Mouse (Mus musculus) T-cell, adult 2 months (primary cell): ENCODE measurements around the gene Ap5z1.
A peak's percentile ranks its signal among the peaks of the same experiment; 100 is the strongest.

Source experiments
- DNase-seq: peaks from one replicate; pipeline ENCODE4 v3.0.0; 2022; ENCODE audit warnings: low spot score

Gene Ap5z1

DNA sequence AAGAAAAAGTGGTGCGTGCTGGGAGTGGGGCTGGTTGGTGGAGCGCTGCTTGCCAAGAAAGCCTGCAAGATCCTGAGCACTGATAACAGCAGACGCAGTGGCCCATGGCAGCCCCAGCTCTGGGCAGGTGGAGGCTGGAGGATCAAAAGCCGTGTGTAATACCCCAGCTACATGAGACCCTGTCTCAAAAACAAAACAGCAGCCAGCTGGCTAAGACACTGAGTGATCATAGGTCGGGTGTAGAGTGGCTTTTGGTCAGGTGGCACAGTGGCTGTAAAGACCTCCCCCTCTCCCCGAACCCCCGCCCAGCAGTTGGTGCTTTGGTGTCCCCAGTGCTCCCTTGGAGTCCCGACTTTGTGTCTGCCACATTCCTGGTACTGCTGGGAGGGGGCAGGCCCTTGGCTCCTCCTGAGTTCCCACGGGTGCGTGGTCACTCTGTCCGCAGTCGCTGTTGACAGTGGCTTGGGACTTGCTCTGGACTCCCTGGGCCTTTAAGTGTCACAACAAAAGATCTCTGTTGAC is 23.8 kb upstream of the Ap5z1 start:
- DNase-seq, result peak; percentile 67

DNA sequence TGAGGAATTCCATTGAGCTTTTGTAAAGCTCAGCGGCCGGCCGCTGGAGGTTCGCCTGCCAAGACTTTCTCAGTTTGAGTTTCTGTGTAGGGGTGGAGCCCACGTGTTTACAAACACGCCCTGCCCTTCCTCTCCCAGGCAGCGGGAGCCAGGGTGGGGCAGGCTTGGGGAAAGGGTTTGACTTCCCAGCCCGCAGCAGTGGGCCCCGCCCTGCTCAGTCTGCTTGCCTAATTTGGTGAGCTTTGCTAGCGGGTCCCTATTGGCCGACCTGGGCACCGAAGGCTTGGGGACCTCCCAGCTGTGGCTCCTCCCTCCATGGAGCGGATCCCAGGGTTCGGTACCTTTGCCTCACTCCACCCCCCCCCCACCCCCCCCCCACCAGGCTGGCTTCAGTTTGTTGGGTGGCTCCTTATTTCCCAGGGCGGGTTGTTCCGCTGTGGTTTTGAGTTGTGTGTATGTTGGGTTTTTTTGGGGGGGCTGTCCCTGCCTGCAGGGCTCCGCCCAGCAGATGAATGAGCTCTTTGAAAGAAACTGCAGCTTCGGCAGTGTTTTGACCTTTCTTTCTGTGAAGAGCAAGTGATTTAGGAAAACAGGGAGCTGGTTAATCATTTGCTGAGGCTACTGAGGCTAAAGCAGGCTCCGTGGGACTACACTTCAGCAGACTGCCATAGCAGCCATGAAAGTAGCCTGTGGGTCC is 23.1 kb upstream of the Ap5z1 start:
- DNase-seq, result peak; percentile 92

DNA sequence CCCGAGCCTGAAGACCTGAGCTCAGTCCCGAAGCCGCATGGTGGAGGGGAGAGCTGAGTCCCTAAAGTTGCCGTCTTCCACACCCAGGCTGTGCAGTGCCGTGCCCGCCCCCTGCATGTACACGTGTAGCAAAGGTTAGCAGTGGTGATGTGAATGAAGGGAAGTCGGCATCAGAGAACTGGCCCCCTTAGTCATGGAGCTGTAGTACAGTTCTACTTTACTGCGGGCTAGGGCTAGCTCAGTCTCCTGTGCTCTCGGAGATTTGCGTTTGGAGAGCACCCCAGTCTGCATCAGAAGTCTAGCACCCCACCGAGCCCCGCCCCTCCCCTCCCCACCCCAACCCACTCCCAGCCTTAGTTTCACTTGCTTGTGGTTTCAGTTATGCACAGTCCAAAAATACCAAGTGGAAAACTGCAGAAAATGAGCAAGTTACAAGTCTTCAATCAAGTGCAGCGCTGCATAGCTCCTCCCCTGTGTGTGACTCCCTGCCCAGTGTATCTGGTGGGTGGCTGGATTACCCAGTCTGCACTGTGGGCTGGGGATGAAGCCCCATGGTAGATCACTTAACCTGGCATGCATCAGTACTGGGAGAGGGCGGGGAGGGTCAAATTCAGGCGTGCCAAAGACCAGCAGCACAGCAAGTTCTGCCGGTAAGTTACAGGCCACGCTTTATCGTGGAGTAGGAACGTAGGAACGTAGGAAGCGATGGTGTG is 22.3 kb upstream of the Ap5z1 start:
- DNase-seq, result peak; percentile 56

DNA sequence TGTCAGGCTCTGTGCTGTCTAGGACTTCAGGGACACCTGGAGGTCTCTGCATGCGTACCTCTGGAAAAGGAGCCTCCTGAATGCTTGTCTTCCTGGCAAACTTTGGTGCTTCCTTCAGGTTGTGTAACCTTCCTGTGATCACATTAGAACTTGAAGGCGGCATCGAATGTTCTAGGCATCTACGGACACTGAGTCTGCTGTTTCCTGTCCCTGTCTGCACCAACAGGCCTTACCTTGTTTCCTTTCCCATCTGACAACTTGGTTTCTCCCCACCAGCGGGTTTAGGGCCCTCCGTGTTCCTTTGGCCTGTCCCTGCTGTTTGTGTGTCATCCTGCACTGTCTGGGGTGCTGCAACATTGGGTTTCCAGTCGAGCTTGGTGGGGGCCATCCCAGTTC is 21.7 kb upstream of the Ap5z1 start:
- no peak for DNase-seq

DNA sequence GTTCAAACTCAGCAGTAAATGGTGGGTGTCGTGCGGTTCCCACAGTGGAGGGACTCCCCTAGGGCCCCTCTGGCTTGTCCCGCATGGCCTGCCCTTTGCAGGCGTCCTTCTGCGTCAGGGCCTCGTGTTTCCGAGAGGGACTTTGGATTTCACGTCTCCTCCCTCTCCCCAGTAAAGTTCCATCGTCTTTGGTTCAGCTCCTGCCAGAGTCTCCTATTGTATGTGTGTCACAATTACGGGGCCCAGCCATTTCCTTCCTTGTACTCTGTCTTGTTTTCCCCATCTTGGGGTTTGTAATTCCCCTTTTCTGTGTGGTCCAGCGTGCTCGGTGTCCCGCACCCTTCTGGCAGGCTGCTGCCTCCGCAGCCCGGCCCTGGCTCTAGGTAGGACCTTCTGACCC is 20.2 kb upstream of the Ap5z1 start:
- no peak for DNase-seq

DNA sequence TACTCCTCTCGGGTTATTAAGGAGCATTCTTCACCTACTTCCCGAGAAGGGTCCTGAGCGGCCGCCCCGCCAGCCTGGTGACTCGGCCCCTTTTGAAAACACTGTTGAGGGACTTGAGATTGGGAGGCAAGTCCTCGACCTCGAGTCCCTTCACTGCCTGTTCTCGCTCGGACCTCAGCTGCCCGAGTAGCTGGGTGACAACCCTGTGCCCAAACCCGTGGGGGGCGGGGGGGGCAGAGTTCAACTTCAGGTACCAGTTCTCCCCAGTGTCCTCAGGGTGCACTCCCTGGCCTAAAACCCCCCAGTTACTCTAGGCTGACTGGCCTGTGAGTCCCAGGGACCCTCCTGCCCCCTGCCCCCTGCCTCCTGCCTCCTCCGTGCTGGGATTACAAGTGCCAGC is 19.8 kb upstream of the Ap5z1 start:
- DNase-seq, result no peak

DNA sequence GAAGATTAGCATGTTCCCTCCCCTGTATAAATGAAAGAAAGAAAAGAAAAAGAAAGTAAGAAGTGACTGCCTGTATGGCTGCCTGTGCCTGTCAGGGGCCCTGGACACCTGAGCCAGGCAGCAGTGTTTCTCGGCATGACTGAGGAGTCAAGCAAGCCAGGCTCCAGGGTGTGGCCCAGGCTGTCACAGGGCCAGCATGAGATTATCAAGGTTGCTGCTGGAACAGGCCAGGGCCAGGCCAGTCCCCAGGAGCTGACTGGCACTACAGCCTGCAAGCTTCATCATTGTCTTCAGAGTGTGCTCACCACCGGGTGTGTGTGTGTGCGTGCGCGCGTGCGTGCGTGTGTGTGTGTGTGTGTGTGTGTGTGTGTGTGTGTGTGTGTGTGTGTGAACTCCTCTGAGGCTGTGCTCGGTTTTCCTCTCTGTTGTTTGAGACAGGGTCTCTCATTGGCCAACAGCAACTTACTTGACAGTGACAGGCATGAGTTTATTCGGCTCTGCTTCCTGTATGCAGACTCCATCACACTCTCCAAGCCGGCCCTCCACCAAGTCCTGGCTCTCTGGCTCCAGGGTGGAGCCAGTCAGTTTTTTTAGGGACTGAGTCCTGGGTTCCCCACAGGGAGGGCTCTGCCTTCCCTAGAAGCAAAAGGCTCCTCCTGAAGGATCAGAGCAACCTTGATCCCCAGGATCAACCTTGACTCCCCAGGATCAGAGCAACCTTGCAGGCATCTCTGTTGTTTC is 18.8 kb upstream of the Ap5z1 start:
- no peak for DNase-seq

DNA sequence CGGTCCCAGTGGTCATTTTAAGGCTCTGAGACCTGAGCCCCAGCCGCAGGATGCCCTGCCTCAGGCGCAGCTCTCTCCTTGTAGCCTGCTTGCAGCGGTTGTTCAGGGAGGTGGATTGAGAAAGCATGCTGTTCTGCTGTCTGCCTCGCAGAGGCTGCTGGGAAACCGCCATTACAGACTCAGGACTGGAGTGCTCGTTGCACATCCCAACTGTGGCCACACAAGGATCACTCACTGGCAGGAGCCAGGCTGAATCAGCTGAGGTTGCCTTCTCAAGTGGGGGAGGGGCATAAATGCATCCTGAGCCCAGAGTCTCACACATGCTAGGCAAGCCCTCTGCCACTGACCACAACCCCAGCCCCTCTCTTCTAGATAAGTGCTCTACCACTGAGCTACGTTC is 18.0 kb upstream of the Ap5z1 start:
- DNase-seq, result no peak

DNA sequence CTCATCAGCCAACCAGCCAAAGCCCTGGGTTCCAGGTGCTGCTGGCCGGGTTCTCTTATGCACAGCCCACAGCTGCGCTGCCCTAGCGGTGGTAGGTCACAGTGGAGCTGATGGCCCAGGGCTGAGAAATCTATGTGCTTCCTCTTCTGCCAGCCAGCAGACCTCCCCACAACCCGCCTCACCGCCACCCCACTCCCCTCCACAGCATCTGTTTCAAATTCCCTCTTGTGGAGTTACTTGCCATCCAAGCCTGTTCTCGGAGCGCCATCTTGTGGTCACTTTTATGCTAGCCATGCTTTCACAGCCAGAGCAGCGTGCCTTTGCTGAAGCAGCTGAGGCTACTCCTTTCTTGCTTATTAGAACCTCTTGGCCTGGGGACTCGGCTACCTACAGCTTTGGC is 15.7 kb upstream of the Ap5z1 start:
- peak; percentile 89 for DNase-seq

DNA sequence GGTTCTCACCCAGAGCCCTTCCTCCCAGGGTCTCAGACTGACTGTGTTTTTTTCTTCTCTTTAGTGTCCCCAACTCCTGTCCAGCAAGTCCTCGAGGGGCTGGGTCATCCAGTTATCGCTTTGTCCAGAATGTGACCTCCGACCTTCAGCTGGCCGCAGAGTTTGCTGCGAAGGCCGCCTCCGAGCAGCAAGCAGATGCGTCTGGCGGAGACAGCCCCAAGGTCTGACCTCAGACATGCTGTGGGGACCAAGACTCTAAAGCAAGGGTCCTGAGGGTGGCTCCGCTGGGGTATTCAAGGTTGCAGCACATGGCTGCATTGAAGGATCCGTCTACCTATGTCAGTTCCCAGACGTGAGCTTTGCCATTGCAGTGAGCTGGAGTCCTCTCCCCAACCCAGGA is 15.1 kb upstream of the Ap5z1 start:
- DNase-seq, result no peak

DNA sequence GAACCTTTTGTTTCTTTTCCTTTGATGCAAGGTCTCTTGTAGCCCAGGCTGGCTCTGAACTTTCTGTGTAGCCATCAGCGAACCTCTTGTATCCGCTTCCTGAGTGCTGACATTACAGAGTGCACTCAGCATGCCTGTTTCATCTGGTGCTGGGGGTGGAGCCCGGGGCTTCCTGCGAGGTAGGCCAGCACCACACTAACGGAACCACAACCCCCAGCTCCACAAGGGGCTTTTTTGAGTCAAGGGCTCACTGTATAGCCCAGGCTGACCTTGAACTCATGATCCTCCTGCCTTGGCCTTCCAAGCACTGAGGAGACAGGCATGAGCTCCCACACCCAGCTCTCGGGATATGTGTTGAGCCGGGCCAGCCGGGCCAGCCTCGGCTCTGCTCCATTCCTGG is 12.9 kb upstream of the Ap5z1 start:
- DNase-seq, result no peak

DNA sequence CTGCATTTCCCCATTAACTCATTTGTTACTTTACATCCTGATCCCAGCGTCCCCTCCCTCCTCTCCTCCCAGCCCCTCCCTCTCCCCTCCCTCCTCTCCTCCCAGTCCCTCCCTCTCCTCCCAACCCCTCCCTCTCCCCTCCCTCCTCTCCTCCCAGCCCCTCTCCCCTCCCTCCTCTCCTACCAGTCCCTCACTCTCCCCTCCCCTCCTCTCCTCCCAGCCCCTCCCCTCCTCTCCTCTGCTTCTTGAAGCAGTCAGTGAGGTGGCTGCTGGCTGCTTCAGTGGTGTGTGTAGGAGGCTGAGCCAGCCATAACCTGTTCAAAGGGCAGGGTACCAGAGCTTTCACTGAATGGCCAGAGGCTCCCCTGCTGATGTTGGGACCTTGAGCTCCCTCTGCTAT is 12.0 kb upstream of the Ap5z1 start:
- DNase-seq, result no peak

DNA sequence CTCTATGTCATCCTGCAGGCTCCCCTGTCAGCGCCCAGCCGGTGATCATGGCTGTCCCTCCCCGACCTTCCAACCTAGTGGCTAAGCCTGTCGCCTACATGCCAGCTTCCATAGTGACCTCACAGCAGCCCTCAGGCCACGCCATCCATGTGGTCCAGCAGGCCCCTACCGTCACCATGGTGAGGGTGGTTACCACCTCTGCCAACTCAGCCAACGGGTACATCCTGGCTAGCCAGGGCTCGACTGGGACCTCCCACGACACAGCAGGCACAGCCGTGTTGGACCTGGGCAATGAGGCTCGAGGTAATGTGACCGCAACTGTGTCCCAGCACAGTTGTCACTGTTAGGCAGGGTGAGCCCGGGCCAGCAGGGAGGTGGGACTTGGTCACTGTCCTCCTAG is 10.0 kb upstream of the Ap5z1 start:
- DNase-seq, result no peak

DNA sequence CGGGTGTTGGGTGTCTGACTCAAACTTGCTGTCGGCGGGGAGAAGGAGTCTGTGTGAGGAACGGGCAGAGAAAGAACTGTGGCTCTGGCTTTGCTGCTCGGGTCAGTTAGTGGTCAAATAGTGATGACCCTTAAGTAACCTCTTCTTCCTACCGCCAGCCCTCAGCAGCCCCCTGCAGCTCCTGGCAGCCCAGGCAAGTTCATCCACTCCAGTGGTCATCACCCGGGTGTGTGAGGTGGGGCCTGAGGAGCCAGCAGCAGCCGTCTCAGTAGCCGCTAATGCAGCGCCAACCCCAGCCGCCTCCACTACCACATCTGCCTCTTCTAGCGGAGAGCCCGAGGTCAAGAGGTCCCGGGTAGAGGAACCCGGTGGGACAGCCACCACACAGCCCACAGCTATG is 7.4 kb upstream of the Ap5z1 start:
- DNase-seq, result no peak

DNA sequence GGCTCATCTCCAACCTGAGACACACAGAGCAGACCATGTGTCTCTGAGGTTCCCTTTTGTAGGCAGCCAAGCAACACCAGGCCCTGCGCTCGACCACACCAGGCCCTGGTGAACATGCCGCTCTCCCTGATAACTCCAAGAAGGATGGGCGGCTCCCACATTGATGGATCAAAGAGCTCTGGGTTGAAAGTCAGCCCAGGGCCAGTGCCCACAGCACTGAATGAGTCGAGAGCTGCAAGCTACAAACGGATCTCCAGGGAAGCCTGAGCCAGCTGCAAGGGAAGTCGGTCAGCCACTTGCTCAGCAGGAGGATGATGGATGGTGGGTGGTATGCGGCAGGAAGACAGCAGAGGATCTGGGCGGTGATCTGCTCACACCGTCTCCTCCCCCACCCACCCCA is 6.4 kb upstream of the Ap5z1 start:
- DNase-seq, result no peak

DNA sequence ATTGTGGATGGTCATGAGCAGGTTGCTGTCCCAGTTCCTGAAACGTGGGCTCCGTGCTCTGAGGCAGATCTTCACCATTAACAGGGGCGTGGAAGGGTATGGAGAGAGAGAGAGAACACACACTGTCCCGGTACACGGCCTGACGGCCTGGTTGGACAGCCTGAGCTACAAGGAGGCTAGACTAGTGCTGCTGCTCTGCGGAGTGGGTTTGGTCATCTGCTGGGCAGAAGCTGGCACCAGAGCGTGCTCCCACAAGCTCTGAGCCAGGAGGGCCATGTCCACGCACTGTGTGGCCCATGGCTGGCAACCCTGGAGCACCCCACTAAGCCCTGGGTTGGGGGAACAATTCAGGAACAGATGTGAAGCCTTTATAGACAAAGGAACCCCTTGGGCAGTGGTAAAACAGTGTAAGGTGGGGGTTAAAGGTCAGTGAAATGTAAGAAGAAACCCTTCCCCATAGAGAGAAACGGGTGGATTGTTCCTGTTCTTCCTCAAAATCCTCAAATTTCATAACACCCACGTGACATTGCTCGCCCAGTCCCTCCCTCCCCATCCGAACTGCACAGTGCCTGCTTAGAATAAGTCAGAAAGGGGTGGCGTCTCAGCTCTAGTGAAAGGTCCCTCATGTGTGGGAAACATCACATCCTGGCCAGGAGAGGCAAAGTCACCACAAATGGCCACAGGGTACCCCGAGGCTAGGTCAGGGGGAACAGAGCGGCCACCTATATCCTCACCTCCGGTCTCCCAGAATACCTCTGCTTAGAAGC is 4.8 kb upstream of the Ap5z1 start:
- no peak for DNase-seq

DNA sequence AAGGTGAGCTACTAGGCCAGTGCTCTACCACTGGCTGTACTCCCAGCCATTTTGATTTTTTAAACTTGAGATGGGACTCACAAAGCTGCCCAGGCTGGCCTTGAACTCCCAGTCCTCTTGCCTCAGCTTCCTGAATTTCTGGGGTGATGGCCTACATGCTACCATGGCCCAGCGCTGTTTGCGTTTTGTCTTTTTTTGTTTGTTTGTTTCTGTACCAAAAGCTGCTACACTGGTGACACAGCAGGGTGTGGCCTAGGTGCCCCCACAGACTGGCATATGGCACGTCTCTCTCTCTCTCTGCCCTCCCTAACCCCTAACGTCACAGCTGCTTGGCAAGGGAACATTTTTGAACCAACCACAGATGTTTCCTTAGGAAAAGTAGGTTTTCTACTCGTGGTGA is 3.9 kb upstream of the Ap5z1 start:
- no peak for DNase-seq

DNA sequence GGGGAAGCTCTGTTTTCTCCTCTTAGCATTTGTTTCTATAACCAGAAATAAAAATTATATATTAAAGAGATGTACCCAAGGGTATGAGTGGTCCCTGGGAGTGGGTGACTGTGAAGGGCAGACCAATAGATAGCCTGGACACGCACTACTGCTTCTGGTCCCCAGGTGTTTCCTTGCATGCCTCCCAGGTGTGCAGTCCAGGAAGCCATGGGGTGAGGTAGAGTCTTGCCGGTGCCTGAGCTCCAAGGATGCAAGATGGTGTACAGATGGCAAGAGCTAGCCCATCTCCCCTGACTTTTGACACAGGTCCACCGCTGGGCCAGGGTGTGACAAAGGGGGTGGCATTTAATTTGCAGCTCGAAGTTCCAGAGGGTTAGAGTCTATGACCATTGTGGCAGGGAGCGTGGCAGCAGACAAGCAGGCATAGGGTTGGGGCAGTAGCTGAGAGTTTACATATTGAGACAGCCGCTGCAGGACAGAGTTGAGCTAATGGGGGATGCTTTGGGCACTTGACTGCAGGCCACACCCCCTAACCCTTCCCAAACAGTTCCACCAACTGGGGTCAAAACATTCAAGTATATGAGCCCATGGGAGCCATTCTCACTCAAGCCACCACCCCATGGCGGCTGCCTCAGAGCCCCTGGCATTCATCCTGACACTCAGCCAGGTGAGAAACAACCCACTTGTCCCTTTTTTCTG is 1.7 kb upstream of the Ap5z1 start:
- no peak for DNase-seq

DNA sequence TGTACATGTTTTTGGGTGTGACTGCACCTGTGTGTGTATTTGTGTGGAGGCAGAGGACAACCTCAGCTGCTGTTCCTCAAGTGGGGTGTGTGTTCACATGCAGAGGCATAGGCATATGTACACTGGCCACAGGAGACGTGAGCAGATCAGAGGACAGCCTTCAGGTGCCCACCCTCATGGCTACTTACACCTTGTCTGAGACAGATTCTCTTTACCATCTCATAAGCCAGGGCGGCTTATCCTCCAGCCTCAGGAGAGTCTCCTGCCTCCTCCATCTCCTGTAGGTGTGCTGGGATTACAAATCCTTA is 1.1 kb upstream of the Ap5z1 start:
- DNase-seq, result no peak

DNA sequence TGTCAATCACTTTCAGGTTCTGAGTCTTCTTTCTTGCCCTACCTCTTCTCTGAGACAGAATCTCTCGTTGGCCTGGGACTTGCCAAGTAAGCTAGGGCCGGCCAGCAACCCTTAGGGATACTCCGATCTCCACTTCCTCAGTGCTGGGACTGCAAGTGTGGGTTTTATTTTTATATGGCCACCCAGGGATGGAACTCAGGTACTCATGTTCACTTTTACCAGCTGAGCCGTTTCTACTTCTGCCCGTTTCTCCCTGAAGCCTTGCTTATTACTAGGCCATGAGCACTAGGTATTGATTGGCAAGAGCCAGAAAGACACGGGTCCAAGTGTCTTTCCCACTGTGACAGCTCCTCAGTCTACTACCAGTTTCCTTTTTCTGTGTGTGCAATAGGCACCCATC is 733 bp upstream of the Ap5z1 start:
- DNase-seq, result no peak

DNA sequence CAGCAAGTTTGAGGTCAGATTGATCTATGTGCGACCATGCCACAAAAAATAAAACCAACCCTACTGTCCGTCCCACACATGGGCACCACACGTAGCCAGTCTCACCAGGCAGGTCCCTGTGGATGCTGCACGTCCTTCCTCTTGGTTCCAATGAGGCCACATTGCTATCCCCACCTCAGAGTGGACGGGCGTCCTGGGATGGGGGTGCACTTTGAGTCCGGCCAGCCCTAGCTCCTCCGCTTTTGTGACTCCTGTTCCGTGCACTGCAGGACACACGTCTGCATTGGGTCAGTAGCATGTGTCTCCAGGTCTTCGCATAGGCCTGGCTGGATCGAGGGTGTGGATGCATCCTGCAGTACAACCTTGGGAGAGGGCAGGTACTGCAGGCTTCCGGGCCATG is 4.6 kb downstream of the Ap5z1 start:
- no peak for DNase-seq

DNA sequence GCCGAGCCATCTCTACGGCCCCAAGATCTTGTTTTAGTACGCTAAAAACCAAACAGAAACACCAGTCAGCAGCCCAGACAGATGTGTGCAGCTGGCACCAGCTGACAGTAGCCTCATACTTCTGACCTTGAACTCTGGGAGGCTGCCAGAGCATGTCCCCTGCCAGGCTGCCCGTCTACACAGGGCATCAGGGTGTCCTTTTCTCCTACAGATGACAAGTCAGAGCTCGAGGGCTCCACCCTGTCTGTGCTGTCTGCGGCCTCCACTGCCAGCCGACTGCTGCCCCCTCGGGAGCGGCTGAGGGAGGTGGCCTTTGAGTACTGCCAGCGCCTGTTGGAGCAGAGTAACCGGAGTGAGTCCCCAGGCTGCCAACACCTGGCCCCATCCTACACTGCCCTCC is 6.1 kb downstream of the Ap5z1 start:
- no peak for DNase-seq
